Mouse (Mus musculus): ENCODE results near the gene Spock3. TPM values are rescaled to one million over a fixed set of nuclear protein-coding genes. Genes with fewer than 3 reads are reported as not detected.

Spock3 gene
- polyA plus RNA-seq (2015; fragmentation: Nextera tagmentation; extraction: Ambion mirVana): 1.9 TPM in 2 replicates

GRCm38 (mm10) chr8:62950709-62951108, at the start of gene Spock3:
Gene Spock3 (plus strand): TSS chr8:62951009.
- Histone ChIP-seq H3K4me3 (replicated peaks; ENCODE audit: low read depth, low read length) (peak within 1 kb of the TSS; percentile 47), H3K4me2 (ENCODE audit: low read length) (peak within 1 kb of the TSS; percentile 92), H3K27ac (no peak within 1 kb of the TSS), H3K27me3 (ENCODE audit: insufficient read depth, low read length) (no peaks in the 10 kb centered on the region), H3K9me3 (replicated peaks; ENCODE audit: low read length) (no peaks in the 10 kb centered on the region), H3K9ac (ENCODE audit: low read depth, low read length) (peak within 1 kb of the TSS; percentile 37; the same call in 1 of the 2 replicates), H3K36me3 (ENCODE audit: insufficient read depth, low read length) (no peaks in the 10 kb centered on the region), H3K4me1 (replicated peaks; ENCODE audit: insufficient read depth, low read length) (no peaks in the 10 kb centered on the region)
- ATAC-seq (replicated peaks; ENCODE audit: low FRiP score, low read depth) (no peak), DNase-seq (ENCODE audit: low spot score) (no peak)
- no peak for TF ChIP-seq CTCF (IDR thresholded peaks at IDR 0.05; ENCODE audit: low read depth)
- WGBS: 34% methylated on average over 2 of the region's 2 CpGs

- TF ChIP-seq CTCF (IDR thresholded peaks at IDR 0.05; ENCODE audit: low read depth): no peak
- DNase-seq (ENCODE audit: low spot score) (peak; percentile 38), ATAC-seq (replicated peaks; ENCODE audit: low FRiP score, low read depth) (peak; percentile 71)
These were observed 645 bp downstream of the Spock3 start for GRCm38 (mm10) chr8:62951173-62952134.

GRCm38 (mm10) chr8:62952481-62952880, 1.7 kb downstream of the Spock3 start:
- H3K27ac ChIP-seq: no peak overlapping the region
- WGBS: 15% methylated on average over 3 of the region's 3 CpGs
- H3K9me3 ChIP-seq (replicated peaks; ENCODE audit: low read length): no peaks in the 10 kb centered on the region
- no peaks in the 10 kb centered on the region for H3K27me3 ChIP-seq (ENCODE audit: insufficient read depth, low read length)
- no peak for DNase-seq (ENCODE audit: low spot score)
- 0 out of 2 replicates have a peak overlapping the region, but pooled peaks have one; percentile 47 for H3K4me3 ChIP-seq (replicated peaks; ENCODE audit: low read depth, low read length)
- H3K4me2 ChIP-seq (ENCODE audit: low read length): peak overlapping the region; percentile 92; the same call in 1 of the 2 replicates
- no peak for TF ChIP-seq CTCF (IDR thresholded peaks at IDR 0.05; ENCODE audit: low read depth)
- ATAC-seq (replicated peaks; ENCODE audit: low FRiP score, low read depth): no peak
- H3K36me3 ChIP-seq (ENCODE audit: insufficient read depth, low read length): no peaks in the 10 kb centered on the region
- no peak overlapping the region for H3K9ac ChIP-seq (ENCODE audit: low read depth, low read length)
- H3K4me1 ChIP-seq (replicated peaks; ENCODE audit: insufficient read depth, low read length): no peaks in the 10 kb centered on the region

More at GRCm38 (mm10) chr8:62951173-62952134, 645 bp downstream of the Spock3 start:
- peak overlapping the region; percentile 92 for H3K4me2 ChIP-seq (ENCODE audit: low read length)
- 1% methylated on average over 44 of the region's 50 CpGs for WGBS
- H3K9me3 ChIP-seq (replicated peaks; ENCODE audit: low read length): no peaks in the 10 kb centered on the region
- H3K4me1 ChIP-seq (replicated peaks; ENCODE audit: insufficient read depth, low read length): no peaks in the 10 kb centered on the region
- no peak overlapping the region for H3K27ac ChIP-seq
- H3K27me3 ChIP-seq (ENCODE audit: insufficient read depth, low read length): no peaks in the 10 kb centered on the region
- H3K4me3 ChIP-seq (replicated peaks; ENCODE audit: low read depth, low read length): peak overlapping the region; percentile 47
- H3K9ac ChIP-seq (ENCODE audit: low read depth, low read length): peak overlapping the region; percentile 37; the same call in 1 of the 2 replicates
- no peaks in the 10 kb centered on the region for H3K36me3 ChIP-seq (ENCODE audit: insufficient read depth, low read length)

GRCm38 (mm10) chr8:62962608-62963007, 11.8 kb downstream of the Spock3 start:
- H3K27me3 ChIP-seq (ENCODE audit: insufficient read depth, low read length): no peaks in the 10 kb centered on the region
- H3K9me3 ChIP-seq (replicated peaks; ENCODE audit: low read length): no peaks in the 10 kb centered on the region
- TF ChIP-seq CTCF (IDR thresholded peaks at IDR 0.05; ENCODE audit: low read depth): no peak
- no peak overlapping the region for H3K4me3 ChIP-seq (replicated peaks; ENCODE audit: low read depth, low read length)
- no peaks in the 10 kb centered on the region for H3K36me3 ChIP-seq (ENCODE audit: insufficient read depth, low read length)
- 90% methylated on average over 3 of the region's 3 CpGs for WGBS
- no peak for DNase-seq (ENCODE audit: low spot score)
- H3K4me1 ChIP-seq (replicated peaks; ENCODE audit: insufficient read depth, low read length): no peaks in the 10 kb centered on the region
- no peak overlapping the region for H3K27ac ChIP-seq
- ATAC-seq (replicated peaks; ENCODE audit: low FRiP score, low read depth): no peak
- no peak overlapping the region for H3K9ac ChIP-seq (ENCODE audit: low read depth, low read length)
- no peak overlapping the region for H3K4me2 ChIP-seq (ENCODE audit: low read length)

GRCm38 (mm10) chr8:62969802-62970372, 19.1 kb downstream of the Spock3 start:
- Histone ChIP-seq H3K4me3 (replicated peaks; ENCODE audit: low read depth, low read length) (no peak overlapping the region), H3K27me3 (ENCODE audit: insufficient read depth, low read length) (no peaks in the 10 kb centered on the region), H3K4me1 (replicated peaks; ENCODE audit: insufficient read depth, low read length) (no peaks in the 10 kb centered on the region), H3K9ac (ENCODE audit: low read depth, low read length) (no peak overlapping the region), H3K36me3 (ENCODE audit: insufficient read depth, low read length) (no peaks in the 10 kb centered on the region), H3K27ac (no peak overlapping the region), H3K9me3 (replicated peaks; ENCODE audit: low read length) (no peaks in the 10 kb centered on the region), H3K4me2 (ENCODE audit: low read length) (no peak overlapping the region)
- no peak for TF ChIP-seq CTCF (IDR thresholded peaks at IDR 0.05; ENCODE audit: low read depth)
- DNase-seq (ENCODE audit: low spot score) (no peak), ATAC-seq (replicated peaks; ENCODE audit: low FRiP score, low read depth) (no peak)
- WGBS: 84% methylated on average over 2 of the region's 2 CpGs

GRCm38 (mm10) chr8:63088984-63089383, 138.2 kb downstream of the Spock3 start:
- H3K9me3 ChIP-seq (replicated peaks; ENCODE audit: low read length): no peaks in the 10 kb centered on the region
- no peak for ATAC-seq (replicated peaks; ENCODE audit: low FRiP score, low read depth)
- no peak for DNase-seq (ENCODE audit: low spot score)
- H3K4me3 ChIP-seq (replicated peaks; ENCODE audit: low read depth, low read length): no peak overlapping the region
- no peak overlapping the region for H3K27ac ChIP-seq
- H3K9ac ChIP-seq (ENCODE audit: low read depth, low read length): no peak overlapping the region
- H3K4me1 ChIP-seq (replicated peaks; ENCODE audit: insufficient read depth, low read length): no peaks in the 10 kb centered on the region
- H3K27me3 ChIP-seq (ENCODE audit: insufficient read depth, low read length): no peaks in the 10 kb centered on the region
- 75% methylated on average over 3 of the region's 3 CpGs for WGBS
- TF ChIP-seq CTCF (IDR thresholded peaks at IDR 0.05; ENCODE audit: low read depth): no peak
- H3K36me3 ChIP-seq (ENCODE audit: insufficient read depth, low read length): no peaks in the 10 kb centered on the region
- no peak overlapping the region for H3K4me2 ChIP-seq (ENCODE audit: low read length)
